Mouse (Mus musculus) hindbrain, postnatal 0 days (tissue): Measurements from ENCODE around the gene Pxylp1. TPM values are rescaled to one million over a fixed set of nuclear protein-coding genes. Genes with fewer than 3 reads are reported as not detected.
A peak's percentile ranks its signal among the peaks of the same experiment; 100 is the strongest.

ENCODE experiments used
- ATAC-seq: fragments of 200-750 bp; cut with Nextera tagmentation; 2 replicates; pipeline ENCODE4 v1.8.0; 2017; ENCODE audit warnings: mild to moderate bottlenecking, moderate TSS enrichment, moderate library complexity
- DNase-seq: peaks from one replicate; pipeline ENCODE4 v3.0.0-alpha.2; 2015; ENCODE audit warnings: low spot score
- H3K27ac ChIP-seq: fragments of 300-500 bp; sonication (generic); 2 replicates; pipeline ENCODE4 v1.5.1; 2014; ENCODE audit warnings: mild to moderate bottlenecking
- H3K27me3 ChIP-seq: fragments of 300-500 bp; sonication (generic); 2 replicates; pipeline ENCODE4 v1.6.1; 2014; ENCODE audit warnings: low read length, mixed read lengths; ENCODE audit not compliant: insufficient read depth
- H3K36me3 ChIP-seq: fragments of 300-500 bp; sonication (generic); 2 replicates; pipeline ENCODE4 v1.6.1; 2014; ENCODE audit warnings: low read length, mixed read lengths; ENCODE audit not compliant: insufficient read depth
- H3K4me1 ChIP-seq: fragments of 300-500 bp; sonication (generic); 2 replicates; pipeline ENCODE4 v1.6.1; 2014; ENCODE audit warnings: antibody characterized with exemption, low read length, mixed read lengths; ENCODE audit not compliant: insufficient read depth
- H3K4me2 ChIP-seq: fragments of 300-500 bp; sonication (generic); 2 replicates; pipeline ENCODE4 v1.6.1; 2014; ENCODE audit warnings: low read depth, mild to moderate bottlenecking, low read length, moderate library complexity, mixed read lengths
- H3K4me3 ChIP-seq: fragments of 300-500 bp; sonication (generic); 2 replicates; pipeline ENCODE4 v1.5.1; 2014; ENCODE audit warnings: low read length
- H3K9ac ChIP-seq: fragments of 300-500 bp; sonication (generic); replicated peaks from 2 replicates; pipeline ENCODE4 v1.6.1; 2014; ENCODE audit warnings: mild to moderate bottlenecking, low read length, moderate library complexity, mixed read lengths
- H3K9me3 ChIP-seq: fragments of 300-500 bp; sonication (generic); 2 replicates; pipeline ENCODE4 v1.6.1; 2016; ENCODE audit warnings: low read length, mixed read lengths
- CTCF ChIP-seq: IDR thresholded peaks from 2 replicates; pipeline ENCODE4 v1.5.1; 2016; ENCODE audit warnings: antibody characterized with exemption, control low read depth, low read depth
- WGBS: fragments of 180-500 bp; shearing (Covaris S2); extraction: QIAGEN DNeasy Blood & Tissue Kit; methylation state at CpG from one replicate; pipeline ENCODE4 v1.1.7; 2014; 5-methylcytosine and 5-hydroxymethylcytosine counted together
- polyA plus RNA-seq: library from polyadenylated mRNA; unstranded; fragments of >200 nt; fragmentation: Nextera tagmentation; extraction: Ambion mirVana; gene quantifications from 2 replicates; pipeline ENCODE4 v1.2.1, GENCODE M21; 2015
- total RNA-seq: library from RNA; depleted of rRNA; stranded (reverse); fragments of >200 nt; gene quantifications from 2 replicates; pipeline ENCODE4 v1.2.3, GENCODE M21; 2014

The Pxylp1 gene
- total and polyA plus RNA-seq, 2 experiments from 2014 or later, result 23.4 to 28.9 TPM

- 86% methylated on average over 2 of the region's 2 CpGs for WGBS
Measured at GRCm38 (mm10) chr9:96792543-96792942, 99.9 kb downstream of the Pxylp1 start.

GRCm38 (mm10) chr9:96790389-96791007, 102.0 kb downstream of the Pxylp1 start:
- H3K4me2 ChIP-seq, result no peak overlapping the region
- H3K27me3 ChIP-seq, result no peaks in the 10 kb centered on the region
- peaks cover 4% of the 10 kb centered on the region; the same call in 1 of the 2 replicates for H3K4me1 ChIP-seq
- no peak for ATAC-seq
- no peaks in the 10 kb centered on the region for H3K36me3 ChIP-seq
- H3K4me3 ChIP-seq, result no peak overlapping the region
- H3K27ac ChIP-seq, result no peak overlapping the region
- peak; percentile 18 for DNase-seq
- no peaks in the 10 kb centered on the region for H3K9me3 ChIP-seq
- WGBS, result 57% methylated on average over 4 of the region's 4 CpGs
- H3K9ac ChIP-seq, result no peak overlapping the region
- TF ChIP-seq CTCF, result no peak

More at GRCm38 (mm10) chr9:96792543-96792942, 99.9 kb downstream of the Pxylp1 start:
- TF ChIP-seq CTCF, result no peak
- H3K9ac ChIP-seq, result no peak overlapping the region
- DNase-seq (no peak), ATAC-seq (no peak)
- no peak overlapping the region for H3K27ac ChIP-seq
- no peaks in the 10 kb centered on the region for H3K36me3 ChIP-seq
- H3K4me2 ChIP-seq, result no peak overlapping the region
- H3K4me1 ChIP-seq, result peaks cover 5% of the 10 kb centered on the region; the same call in 1 of the 2 replicates
- no peak overlapping the region for H3K4me3 ChIP-seq
- no peaks in the 10 kb centered on the region for H3K27me3 ChIP-seq
- H3K9me3 ChIP-seq, result no peaks in the 10 kb centered on the region

- Histone ChIP-seq H3K27ac (no peak overlapping the region), H3K27me3 (no peaks in the 10 kb centered on the region), H3K4me2 (no peak overlapping the region), H3K9me3 (no peaks in the 10 kb centered on the region), H3K4me1 (no peaks in the 10 kb centered on the region), H3K4me3 (no peak overlapping the region), H3K9ac (no peak overlapping the region), H3K36me3 (no peaks in the 10 kb centered on the region)
- WGBS, result 91% methylated on average over 3 of the region's 3 CpGs
- no peak for TF ChIP-seq CTCF
- ATAC-seq (no peak), DNase-seq (no peak)
Measured at GRCm38 (mm10) chr9:96789906-96790305, 102.6 kb downstream of the Pxylp1 start.

GRCm38 (mm10) chr9:96787797-96788196, 104.7 kb downstream of the Pxylp1 start:
- WGBS, result 77% methylated on average over 10 of the region's 10 CpGs
- H3K4me3 ChIP-seq, result no peak overlapping the region
- H3K9me3 ChIP-seq, result no peaks in the 10 kb centered on the region
- no peak for DNase-seq
- H3K36me3 ChIP-seq, result no peaks in the 10 kb centered on the region
- H3K4me1 ChIP-seq, result no peaks in the 10 kb centered on the region
- no peak overlapping the region for H3K9ac ChIP-seq
- no peak for TF ChIP-seq CTCF
- H3K4me2 ChIP-seq, result no peak overlapping the region
- no peak for ATAC-seq
- no peaks in the 10 kb centered on the region for H3K27me3 ChIP-seq
- H3K27ac ChIP-seq, result no peak overlapping the region

GRCm38 (mm10) chr9:96785871-96786342, 106.6 kb downstream of the Pxylp1 start:
- Histone ChIP-seq H3K9ac (no peak overlapping the region), H3K27ac (no peak overlapping the region), H3K4me3 (no peak overlapping the region), H3K4me2 (no peak overlapping the region), H3K36me3 (no peaks in the 10 kb centered on the region), H3K27me3 (no peaks in the 10 kb centered on the region), H3K9me3 (no peaks in the 10 kb centered on the region), H3K4me1 (no peaks in the 10 kb centered on the region)
- no peak for DNase-seq
- 53% methylated on average over 9 of the region's 9 CpGs for WGBS
- no peak for TF ChIP-seq CTCF
- ATAC-seq, result no peak

GRCm38 (mm10) chr9:96785187-96785586, 107.3 kb downstream of the Pxylp1 start:
- Histone ChIP-seq H3K27ac (no peak overlapping the region), H3K4me3 (no peak overlapping the region), H3K36me3 (no peaks in the 10 kb centered on the region), H3K27me3 (no peaks in the 10 kb centered on the region), H3K4me2 (no peak overlapping the region), H3K9me3 (no peaks in the 10 kb centered on the region), H3K9ac (no peak overlapping the region), H3K4me1 (no peaks in the 10 kb centered on the region)
- ATAC-seq, result no peak
- WGBS, result 73% methylated on average over 3 of the region's 3 CpGs
- DNase-seq, result no peak
- TF ChIP-seq CTCF, result no peak

- no peak for DNase-seq
- H3K9ac ChIP-seq, result no peak overlapping the region
- H3K36me3 ChIP-seq, result no peaks in the 10 kb centered on the region
- no peak for TF ChIP-seq CTCF
- no peaks in the 10 kb centered on the region for H3K27me3 ChIP-seq
- no peak for ATAC-seq
- H3K27ac ChIP-seq, result no peak overlapping the region
- no peak overlapping the region for H3K4me3 ChIP-seq
- no peak overlapping the region for H3K4me2 ChIP-seq
- WGBS, result 84% methylated on average over 9 of the region's 9 CpGs
- H3K4me1 ChIP-seq, result no peaks in the 10 kb centered on the region
- no peaks in the 10 kb centered on the region for H3K9me3 ChIP-seq
Measured at GRCm38 (mm10) chr9:96783667-96784066, 108.8 kb downstream of the Pxylp1 start.
